Mouse (Mus musculus) liver, postnatal 0 days (tissue): Measurements from ENCODE around the gene Gse1.

ENCODE experiments used
- CTCF ChIP-seq: sonication (generic); IDR thresholded peaks from 2 replicates; pipeline ENCODE4 v1.5.1; 2016; ENCODE audit warnings: antibody characterized with exemption, low read depth
- EP300 ChIP-seq: IDR thresholded peaks from 2 replicates; pipeline ENCODE4 v1.6.1; 2016; ENCODE audit warnings: antibody characterized with exemption, low read depth, mild to moderate bottlenecking

GRCm38 (mm10) chr8:120212596-120212995, 15.7 kb upstream of the Gse1 start:
- TF ChIP-seq CTCF (no peak), EP300 (no peak)
